Mouse (Mus musculus) intestine, embryonic 16.5 days (tissue): ENCODE measurements at regions not wholly inside any gene's neighbourhood (a gene's known extent, or its start where the extent isn't known, plus 50 kb on each side); places are given as distances from the start of the nearest gene placed in this dataset.
"Not testable (repeated sequence)": the region's sequence is repeated elsewhere in the genome, so short reads cannot be mapped to it uniquely, and the experiment has no call there.

Experiments
- ATAC-seq: fragments of 200-750 bp; cut with Nextera tagmentation; 2 replicates; pipeline ENCODE4 v1.8.0; 2017; ENCODE audit warnings: moderate TSS enrichment, moderate library complexity
- H3K27ac ChIP-seq: fragments of 300-500 bp; sonication (generic); 2 replicates; pipeline ENCODE4 v1.5.1; 2014; ENCODE audit warnings: mild to moderate bottlenecking, low read length
- H3K27me3 ChIP-seq: fragments of 300-500 bp; sonication (generic); replicated peaks from 2 replicates; pipeline ENCODE4 v1.6.1; 2014; ENCODE audit warnings: low read length, control low read depth, mixed read lengths; ENCODE audit not compliant: control insufficient read depth, insufficient read depth
- H3K36me3 ChIP-seq: fragments of 300-500 bp; sonication (generic); 2 replicates; pipeline ENCODE4 v1.6.1; 2014; ENCODE audit warnings: low read length, control low read depth; ENCODE audit not compliant: control insufficient read depth, insufficient read depth
- H3K4me1 ChIP-seq: fragments of 300-500 bp; sonication (generic); 2 replicates; pipeline ENCODE4 v1.6.1; 2014; ENCODE audit warnings: low read length, control low read depth, mixed read lengths; ENCODE audit not compliant: control insufficient read depth, insufficient read depth
- H3K4me2 ChIP-seq: fragments of 300-500 bp; sonication (generic); 2 replicates; pipeline ENCODE4 v1.6.1; 2014; ENCODE audit warnings: low read depth, low read length, control low read depth
- H3K4me3 ChIP-seq: fragments of 300-500 bp; sonication (generic); 2 replicates; pipeline ENCODE4 v1.5.1; 2014; ENCODE audit warnings: mild to moderate bottlenecking, low read length
- H3K9ac ChIP-seq: fragments of 300-500 bp; sonication (generic); 2 replicates; pipeline ENCODE4 v1.6.1; 2014; ENCODE audit warnings: low read depth, low read length
- H3K9me3 ChIP-seq: fragments of 300-500 bp; sonication (generic); 2 replicates; pipeline ENCODE4 v1.6.1; 2016; ENCODE audit warnings: low read length, control low read depth; ENCODE audit not compliant: control insufficient read depth
- WGBS: fragments of 180-500 bp; shearing (Covaris S2); extraction: QIAGEN DNeasy Blood & Tissue Kit; methylation state at CpG from one replicate; pipeline ENCODE4 v1.1.7; 2014; 5-methylcytosine and 5-hydroxymethylcytosine counted together

DNA sequence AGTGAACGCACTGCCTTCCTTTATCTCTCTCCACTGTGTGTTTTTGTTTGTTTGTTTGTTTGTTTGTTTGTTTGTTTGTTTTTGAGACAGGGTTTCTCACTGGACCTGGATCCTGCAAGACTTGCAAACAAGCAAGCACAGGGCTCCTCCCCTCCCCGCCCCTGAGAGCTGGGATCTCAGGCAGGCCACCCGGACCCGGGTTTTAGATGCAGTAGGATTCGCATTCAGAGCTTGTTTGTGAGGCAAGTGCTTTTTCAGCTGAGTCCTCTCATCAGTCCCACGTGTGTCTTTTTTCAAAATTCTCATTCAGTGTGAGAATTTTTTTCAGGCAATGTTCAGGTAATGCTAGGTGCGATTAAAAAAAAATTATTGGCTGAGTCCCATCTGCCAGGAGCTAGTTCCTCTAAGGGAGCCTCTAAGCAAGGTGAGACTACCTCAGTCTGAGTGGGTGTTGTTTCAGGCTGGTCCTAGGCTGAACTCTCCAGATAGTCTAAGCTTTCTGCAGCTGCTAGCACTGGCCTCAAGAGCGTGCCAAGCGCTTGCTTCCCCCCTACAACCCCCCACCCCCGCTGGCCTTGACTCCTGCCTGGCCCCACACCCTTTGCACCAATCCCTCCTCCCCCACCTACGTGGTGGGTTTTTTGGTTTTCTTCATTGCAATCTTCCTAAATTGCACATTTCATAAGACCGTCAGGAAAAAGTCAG is 234.4 kb downstream of the Sorl1 start:
- Histone ChIP-seq H3K36me3 (no peaks in the 10 kb centered on the region), H3K4me2 (peak overlapping the region; percentile 82), H3K27ac (peak overlapping the region; percentile 85), H3K4me1 (peaks cover 19% of the 10 kb centered on the region), H3K27me3 (no peaks in the 10 kb centered on the region), H3K9me3 (no peaks in the 10 kb centered on the region), H3K4me3 (peak overlapping the region; percentile 34), H3K9ac (peak overlapping the region; percentile 62)
- 38% methylated on average over 12 of the region's 12 CpGs for WGBS
- peak; percentile 61 for ATAC-seq

- Histone ChIP-seq H3K27me3 (no peaks in the 10 kb centered on the region), H3K9ac (no peak overlapping the region), H3K9me3 (no peaks in the 10 kb centered on the region), H3K4me1 (peaks cover 19% of the 10 kb centered on the region), H3K4me2 (no peak overlapping the region), H3K36me3 (no peaks in the 10 kb centered on the region), H3K27ac (no peak overlapping the region), H3K4me3 (no peak overlapping the region)
- no peak for ATAC-seq
- WGBS = 66% methylated on average over 3 of the region's 3 CpGs
Measured at GRCm38 (mm10) chr9:41888616-41889150, 235.4 kb downstream of the Sorl1 start.

- H3K4me2 ChIP-seq, H3K27ac ChIP-seq, ATAC-seq, H3K9me3 ChIP-seq, H3K36me3 ChIP-seq, H3K9ac ChIP-seq, H3K27me3 ChIP-seq, H3K4me3 ChIP-seq: not testable (repeated sequence)
- peaks cover 19% of the 10 kb centered on the region for H3K4me1 ChIP-seq
- 85% methylated on average over 13 of the region's 13 CpGs for WGBS
Measured at GRCm38 (mm10) chr9:41886456-41886855, 237.6 kb downstream of the Sorl1 start.

GRCm38 (mm10) chr9:41880457-41880856 is 243.6 kb downstream of the Sorl1 start:
- ATAC-seq = no peak
- H3K9ac ChIP-seq = no peak overlapping the region
- no peak overlapping the region for H3K27ac ChIP-seq
- no peaks in the 10 kb centered on the region for H3K9me3 ChIP-seq
- no peak overlapping the region for H3K4me2 ChIP-seq
- no peaks in the 10 kb centered on the region for H3K27me3 ChIP-seq
- 79% methylated on average over 3 of the region's 3 CpGs for WGBS
- H3K36me3 ChIP-seq = no peaks in the 10 kb centered on the region
- peaks cover 8% of the 10 kb centered on the region; the same call in 1 of the 2 replicates for H3K4me1 ChIP-seq
- H3K4me3 ChIP-seq = no peak overlapping the region

DNA sequence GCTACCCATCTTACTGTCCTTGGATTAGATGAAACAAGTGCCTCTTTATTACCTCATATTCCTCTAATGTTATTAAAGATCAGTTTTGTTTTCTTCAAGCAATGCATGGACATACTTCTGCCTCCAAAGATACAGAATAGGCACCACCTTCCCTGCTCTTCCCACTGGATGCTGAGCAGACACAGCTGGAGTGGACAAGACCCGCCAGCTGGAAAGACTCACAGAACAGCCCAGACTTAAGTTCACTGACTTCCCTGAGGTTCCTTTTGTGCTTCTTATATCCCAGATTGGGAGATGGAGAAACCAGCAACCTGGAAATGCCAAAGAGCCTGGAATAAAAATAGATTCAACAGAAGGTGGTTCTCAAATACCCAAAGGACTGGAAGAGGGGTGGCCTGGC is 245.0 kb downstream of the Sorl1 start:
- Histone ChIP-seq H3K27ac (peak overlapping the region; percentile 49), H3K27me3 (no peaks in the 10 kb centered on the region), H3K9me3 (no peaks in the 10 kb centered on the region), H3K9ac (no peak overlapping the region), H3K4me2 (no peak overlapping the region), H3K4me1 (peaks cover 8% of the 10 kb centered on the region; the same call in 1 of the 2 replicates), H3K36me3 (no peaks in the 10 kb centered on the region), H3K4me3 (no peak overlapping the region)
- no peak for ATAC-seq
- 65% methylated on average over 1 of the region's 1 CpGs for WGBS

DNA sequence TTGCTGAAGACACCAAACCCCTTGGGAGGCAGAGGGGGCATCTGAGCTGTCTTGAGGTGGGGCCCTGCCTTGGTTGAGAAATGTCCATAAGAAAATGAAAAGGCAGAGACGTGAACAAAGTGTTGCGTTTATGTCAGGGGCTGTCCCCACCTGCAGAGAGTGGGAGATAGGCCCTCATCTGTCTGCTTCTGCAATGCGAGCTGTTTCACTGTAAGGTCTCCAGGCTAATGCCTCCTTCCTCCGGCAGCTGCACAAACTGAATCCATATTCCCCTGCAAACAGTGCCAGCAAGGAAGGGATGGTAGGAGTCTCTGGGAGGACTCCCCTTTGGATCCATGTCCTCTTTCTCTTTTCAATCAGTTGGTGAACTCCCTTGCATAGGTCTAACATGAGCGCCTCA is 263.0 kb downstream of the Sorl1 start:
- Histone ChIP-seq H3K9ac (no peak overlapping the region), H3K4me3 (no peak overlapping the region), H3K9me3 (no peaks in the 10 kb centered on the region), H3K27me3 (no peaks in the 10 kb centered on the region), H3K27ac (peak overlapping the region; percentile 49), H3K4me1 (peaks cover 20% of the 10 kb centered on the region), H3K4me2 (peak overlapping the region; percentile 9; the same call in 1 of the 2 replicates), H3K36me3 (no peaks in the 10 kb centered on the region)
- ATAC-seq = no peak; the same call in 1 of the 2 replicates
- WGBS = 39% methylated on average over 5 of the region's 5 CpGs

DNA sequence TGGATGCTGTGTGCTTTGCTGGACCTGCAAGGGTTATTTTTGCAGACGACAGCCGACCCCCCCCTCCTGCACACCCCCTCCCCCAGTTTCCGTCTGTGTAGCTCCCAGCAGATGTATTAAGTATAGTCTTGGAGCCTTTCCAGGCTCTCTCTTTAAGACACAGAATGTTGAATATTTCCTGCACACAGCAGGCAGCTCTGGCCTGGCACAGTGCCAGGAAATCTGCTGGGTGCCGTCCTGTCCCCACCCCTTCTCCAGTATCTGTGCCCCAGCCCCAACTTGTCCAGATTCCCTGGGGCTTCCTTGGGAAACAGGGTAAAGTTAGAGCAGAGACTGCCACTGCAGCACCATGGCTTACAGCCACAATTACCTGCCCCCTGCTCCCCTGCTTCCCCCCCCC is 263.4 kb downstream of the Sorl1 start:
- Histone ChIP-seq H3K4me3 (no peak overlapping the region), H3K36me3 (no peaks in the 10 kb centered on the region), H3K27ac (peak overlapping the region; percentile 49), H3K27me3 (no peaks in the 10 kb centered on the region), H3K4me2 (peak overlapping the region; percentile 9; the same call in 1 of the 2 replicates), H3K9ac (no peak overlapping the region), H3K4me1 (peaks cover 20% of the 10 kb centered on the region), H3K9me3 (no peaks in the 10 kb centered on the region)
- ATAC-seq = peak; percentile 96
- WGBS = 8% methylated on average over 4 of the region's 4 CpGs

DNA sequence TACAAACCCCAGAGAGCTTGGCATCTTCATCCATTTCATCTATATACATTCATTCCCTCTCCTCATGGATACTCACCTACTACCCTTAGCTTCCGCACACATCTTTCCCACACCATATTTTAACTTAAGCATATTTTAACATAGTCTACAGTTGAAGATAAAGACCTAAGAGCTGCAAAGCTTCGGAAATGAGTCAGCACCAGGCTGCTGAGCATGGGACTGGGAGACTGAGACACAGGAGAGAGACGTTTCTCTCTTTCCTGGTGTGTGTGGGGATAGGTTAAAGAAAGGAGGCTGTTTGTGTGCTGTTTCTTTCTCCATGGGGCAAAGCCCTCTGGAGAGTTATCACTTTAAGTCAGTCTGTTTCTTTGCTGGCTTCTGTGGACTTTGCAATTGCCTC is 264.3 kb downstream of the Sorl1 start:
- no peaks in the 10 kb centered on the region for H3K9me3 ChIP-seq
- no peak overlapping the region for H3K9ac ChIP-seq
- H3K27me3 ChIP-seq = no peaks in the 10 kb centered on the region
- 49% methylated on average over 3 of the region's 3 CpGs for WGBS
- H3K27ac ChIP-seq = peak overlapping the region; percentile 49
- H3K36me3 ChIP-seq = no peaks in the 10 kb centered on the region
- ATAC-seq = no peak
- no peak overlapping the region for H3K4me2 ChIP-seq
- no peak overlapping the region for H3K4me3 ChIP-seq
- peaks cover 20% of the 10 kb centered on the region for H3K4me1 ChIP-seq

- Histone ChIP-seq H3K4me1 (no peaks in the 10 kb centered on the region), H3K9ac (no peak overlapping the region), H3K27ac (no peak overlapping the region), H3K9me3 (no peaks in the 10 kb centered on the region), H3K27me3 (no peaks in the 10 kb centered on the region), H3K4me3 (no peak overlapping the region), H3K36me3 (no peaks in the 10 kb centered on the region), H3K4me2 (no peak overlapping the region)
- 69% methylated on average over 1 of the region's 1 CpGs for WGBS
- no peak for ATAC-seq
Measured at GRCm38 (mm10) chr9:41852099-41852498, 272.0 kb downstream of the Sorl1 start.
